Mouse (Mus musculus): ENCODE measurements at regions not wholly inside any gene's neighbourhood (a gene's known extent, or its start where the extent isn't known, plus 50 kb on each side); places are given as distances from the start of the nearest gene placed in this dataset.
A peak's percentile ranks its signal among the peaks of the same experiment; 100 is the strongest.
"Not testable (repeated sequence)": the region's sequence is repeated elsewhere in the genome, so short reads cannot be mapped to it uniquely, and the experiment has no call there.

DNA sequence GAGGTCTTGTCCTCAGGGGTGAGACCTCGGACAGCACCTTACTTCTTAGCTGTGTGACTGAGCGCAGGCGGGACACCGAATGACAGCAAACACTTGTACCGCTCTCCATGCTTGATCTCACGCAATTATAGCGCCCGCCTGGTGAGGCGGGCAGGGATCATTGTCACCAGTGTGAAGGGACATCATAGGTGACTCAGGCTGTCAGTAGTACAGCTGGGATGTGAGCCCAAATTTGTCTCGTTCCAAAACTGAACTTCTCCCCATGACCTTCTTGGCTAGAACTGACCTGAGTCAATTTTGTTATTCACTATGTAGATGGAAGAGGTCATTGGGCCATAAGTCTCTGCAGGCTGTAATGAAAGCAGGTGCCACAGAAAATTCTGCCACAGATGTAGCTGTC lies 104.1 kb upstream of the Rad23b start:
- WGBS = 83% methylated on average over 10 of the region's 10 CpGs
- no peaks in the 10 kb centered on the region for H3K4me1 ChIP-seq (ENCODE audit: insufficient read depth, low read length)
- no peaks in the 10 kb centered on the region for H3K27me3 ChIP-seq (ENCODE audit: insufficient read depth, low read length)
- no peak overlapping the region for H3K9ac ChIP-seq (replicated peaks; ENCODE audit: low read length, poor library complexity, severe bottlenecking)
- ATAC-seq (ENCODE audit: low FRiP score) (no peak), DNase-seq (ENCODE audit: low spot score) (no peak)
- no peak overlapping the region for H3K27ac ChIP-seq (ENCODE audit: low read depth, low read length)
- no peak overlapping the region for H3K4me2 ChIP-seq (ENCODE audit: low read depth, low read length, poor library complexity, severe bottlenecking)
- no peak overlapping the region for H3K4me3 ChIP-seq (ENCODE audit: low read depth, low read length)
- no peaks in the 10 kb centered on the region for H3K9me3 ChIP-seq (ENCODE audit: low read length)
- no peak for TF ChIP-seq CTCF (IDR thresholded peaks at IDR 0.05)
- H3K36me3 ChIP-seq (ENCODE audit: insufficient read depth, low read length) = no peaks in the 10 kb centered on the region

DNA sequence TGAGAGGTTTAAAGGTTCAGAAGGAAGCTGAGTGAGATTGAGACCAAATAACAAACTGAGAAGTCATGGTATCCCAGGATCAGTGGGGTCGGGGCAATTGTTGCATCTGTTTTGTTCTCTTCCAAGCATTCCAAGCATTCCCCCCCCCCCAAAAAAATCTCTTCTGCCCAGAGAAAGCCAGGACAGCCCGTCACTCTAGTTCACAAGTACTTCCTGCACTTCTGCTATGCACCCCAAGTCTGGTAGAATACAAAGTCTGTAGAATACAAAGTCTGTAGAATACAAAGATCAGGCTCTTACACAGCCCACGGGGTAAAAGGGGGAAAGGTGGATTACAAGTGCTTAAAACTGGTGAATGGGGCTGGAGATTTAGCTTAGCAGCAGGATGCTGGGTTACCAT lies 99.5 kb upstream of the Rad23b start:
- DNase-seq (ENCODE audit: low spot score) (no peak), ATAC-seq (ENCODE audit: low FRiP score) (no peak)
- no peaks in the 10 kb centered on the region for H3K27me3 ChIP-seq (ENCODE audit: insufficient read depth, low read length)
- no peak overlapping the region for H3K9ac ChIP-seq (replicated peaks; ENCODE audit: low read length, poor library complexity, severe bottlenecking)
- no peak overlapping the region for H3K27ac ChIP-seq (ENCODE audit: low read depth, low read length)
- no peaks in the 10 kb centered on the region for H3K9me3 ChIP-seq (ENCODE audit: low read length)
- H3K36me3 ChIP-seq (ENCODE audit: insufficient read depth, low read length) = no peaks in the 10 kb centered on the region
- no peak overlapping the region for H3K4me3 ChIP-seq (ENCODE audit: low read depth, low read length)
- TF ChIP-seq CTCF (IDR thresholded peaks at IDR 0.05) = no peak
- WGBS = 22% methylated on average over 3 of the region's 3 CpGs
- no peak overlapping the region for H3K4me2 ChIP-seq (ENCODE audit: low read depth, low read length, poor library complexity, severe bottlenecking)
- H3K4me1 ChIP-seq (ENCODE audit: insufficient read depth, low read length) = no peaks in the 10 kb centered on the region

- TF ChIP-seq CTCF (IDR thresholded peaks at IDR 0.05) = no peak
- Histone ChIP-seq H3K27me3 (ENCODE audit: insufficient read depth, low read length) (no peaks in the 10 kb centered on the region), H3K36me3 (ENCODE audit: insufficient read depth, low read length) (no peaks in the 10 kb centered on the region), H3K4me3 (ENCODE audit: low read depth, low read length) (no peak overlapping the region), H3K4me1 (ENCODE audit: insufficient read depth, low read length) (no peaks in the 10 kb centered on the region), H3K9me3 (ENCODE audit: low read length) (no peaks in the 10 kb centered on the region), H3K27ac (ENCODE audit: low read depth, low read length) (no peak overlapping the region), H3K4me2 (ENCODE audit: low read depth, low read length, poor library complexity, severe bottlenecking) (no peak overlapping the region), H3K9ac (replicated peaks; ENCODE audit: low read length, poor library complexity, severe bottlenecking) (no peak overlapping the region)
- 68% methylated on average over 5 of the region's 5 CpGs for WGBS
- ATAC-seq (ENCODE audit: low FRiP score) = no peak
- no peak for DNase-seq (ENCODE audit: low spot score)
Observed at GRCm38 (mm10) chr4:55251546-55251945, 98.3 kb upstream of the Rad23b start.

- no peak overlapping the region for H3K9ac ChIP-seq (replicated peaks; ENCODE audit: low read length, poor library complexity, severe bottlenecking)
- H3K9me3 ChIP-seq (ENCODE audit: low read length) = no peaks in the 10 kb centered on the region
- WGBS = 64% methylated on average over 8 of the region's 8 CpGs
- H3K4me2 ChIP-seq (ENCODE audit: low read depth, low read length, poor library complexity, severe bottlenecking) = no peak overlapping the region
- ATAC-seq (ENCODE audit: low FRiP score) = no peak
- no peaks in the 10 kb centered on the region for H3K27me3 ChIP-seq (ENCODE audit: insufficient read depth, low read length)
- H3K4me3 ChIP-seq (ENCODE audit: low read depth, low read length) = no peak overlapping the region
- peak; percentile 9 for DNase-seq (ENCODE audit: low spot score)
- TF ChIP-seq CTCF (IDR thresholded peaks at IDR 0.05) = no peak
- no peak overlapping the region for H3K27ac ChIP-seq (ENCODE audit: low read depth, low read length)
- no peaks in the 10 kb centered on the region for H3K4me1 ChIP-seq (ENCODE audit: insufficient read depth, low read length)
- H3K36me3 ChIP-seq (ENCODE audit: insufficient read depth, low read length) = no peaks in the 10 kb centered on the region
Observed at GRCm38 (mm10) chr4:55253769-55254168, 96.1 kb upstream of the Rad23b start.

- 84% methylated on average over 8 of the region's 8 CpGs for WGBS
- no peak for DNase-seq (ENCODE audit: low spot score)
- H3K4me2 ChIP-seq (ENCODE audit: low read depth, low read length, poor library complexity, severe bottlenecking) = no peak overlapping the region
- TF ChIP-seq CTCF (IDR thresholded peaks at IDR 0.05) = no peak
- no peaks in the 10 kb centered on the region for H3K9me3 ChIP-seq (ENCODE audit: low read length)
- no peak overlapping the region for H3K9ac ChIP-seq (replicated peaks; ENCODE audit: low read length, poor library complexity, severe bottlenecking)
- H3K36me3 ChIP-seq (ENCODE audit: insufficient read depth, low read length) = no peaks in the 10 kb centered on the region
- H3K4me1 ChIP-seq (ENCODE audit: insufficient read depth, low read length) = no peaks in the 10 kb centered on the region
- no peak overlapping the region for H3K27ac ChIP-seq (ENCODE audit: low read depth, low read length)
- no peak for ATAC-seq (ENCODE audit: low FRiP score)
- H3K27me3 ChIP-seq (ENCODE audit: insufficient read depth, low read length) = no peaks in the 10 kb centered on the region
- H3K4me3 ChIP-seq (ENCODE audit: low read depth, low read length) = no peak overlapping the region
Observed at GRCm38 (mm10) chr4:55271965-55272630, 77.7 kb upstream of the Rad23b start.

DNA sequence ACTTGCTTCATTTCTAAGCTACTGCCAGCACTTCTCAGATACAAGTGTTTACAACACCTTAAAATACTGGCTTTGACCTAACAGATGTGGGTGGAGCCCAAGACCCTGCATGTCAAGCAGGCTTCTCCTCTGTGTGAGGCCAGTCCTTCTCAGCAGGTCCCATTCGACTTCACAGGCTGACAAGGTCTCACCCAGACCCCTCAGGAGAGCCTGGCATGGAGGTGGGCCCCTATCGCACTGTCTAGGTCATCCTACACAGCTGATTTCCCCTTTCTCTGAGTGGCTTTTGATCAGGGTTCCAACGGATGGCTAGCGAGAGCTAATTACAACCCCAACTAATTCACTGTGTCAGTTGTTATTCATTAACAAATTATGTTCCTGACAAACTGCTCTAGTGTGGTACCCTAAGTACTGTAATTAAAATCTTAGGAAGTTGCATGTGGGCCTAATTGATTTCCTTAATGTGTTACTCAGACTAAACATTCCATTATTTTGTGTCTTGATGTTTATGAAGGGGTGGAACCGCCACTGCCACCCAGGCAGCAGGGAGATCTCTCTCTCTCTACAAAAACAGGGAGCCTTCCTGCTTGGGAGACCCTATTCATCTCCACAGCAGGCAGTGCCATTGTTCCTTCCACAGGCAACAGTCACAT lies 73.4 kb upstream of the Rad23b start:
- H3K27ac ChIP-seq (ENCODE audit: low read depth, low read length) = no peak overlapping the region
- no peak overlapping the region for H3K9ac ChIP-seq (replicated peaks; ENCODE audit: low read length, poor library complexity, severe bottlenecking)
- DNase-seq (ENCODE audit: low spot score) = no peak
- ATAC-seq (ENCODE audit: low FRiP score) = no peak
- TF ChIP-seq CTCF (IDR thresholded peaks at IDR 0.05) = no peak
- WGBS = 26% methylated on average over 5 of the region's 5 CpGs
- H3K4me3 ChIP-seq (ENCODE audit: low read depth, low read length) = no peak overlapping the region
- no peaks in the 10 kb centered on the region for H3K4me1 ChIP-seq (ENCODE audit: insufficient read depth, low read length)
- no peaks in the 10 kb centered on the region for H3K36me3 ChIP-seq (ENCODE audit: insufficient read depth, low read length)
- no peaks in the 10 kb centered on the region for H3K27me3 ChIP-seq (ENCODE audit: insufficient read depth, low read length)
- H3K9me3 ChIP-seq (ENCODE audit: low read length) = no peaks in the 10 kb centered on the region
- H3K4me2 ChIP-seq (ENCODE audit: low read depth, low read length, poor library complexity, severe bottlenecking) = no peak overlapping the region

DNA sequence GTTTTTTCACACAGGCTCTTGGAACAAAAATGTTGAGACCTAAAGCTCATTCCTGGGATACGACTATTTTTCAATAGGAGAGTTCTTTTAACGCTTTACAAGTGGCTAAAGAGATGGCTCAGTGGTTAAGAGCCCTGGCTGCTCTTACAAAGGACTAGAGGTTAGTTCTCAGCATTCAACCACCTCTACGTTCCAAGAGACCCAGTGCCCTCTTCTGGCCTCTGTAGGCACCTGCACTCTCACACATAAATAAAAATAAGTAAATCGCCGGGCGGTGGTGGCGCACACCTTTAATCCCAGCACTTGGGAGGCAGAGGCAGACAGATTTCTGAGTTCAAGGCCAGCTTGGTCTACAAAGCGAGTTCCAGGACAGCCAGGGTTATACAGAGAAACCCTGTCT lies 70.5 kb upstream of the Rad23b start:
- H3K36me3 ChIP-seq (ENCODE audit: insufficient read depth, low read length); H3K9me3 ChIP-seq (ENCODE audit: low read length); H3K27ac ChIP-seq (ENCODE audit: low read depth, low read length); DNase-seq (ENCODE audit: low spot score); H3K4me2 ChIP-seq (ENCODE audit: low read depth, low read length, poor library complexity, severe bottlenecking); H3K4me3 ChIP-seq (ENCODE audit: low read depth, low read length); ATAC-seq (ENCODE audit: low FRiP score); H3K4me1 ChIP-seq (ENCODE audit: insufficient read depth, low read length); H3K9ac ChIP-seq (replicated peaks; ENCODE audit: low read length, poor library complexity, severe bottlenecking); H3K27me3 ChIP-seq (ENCODE audit: insufficient read depth, low read length): not testable (repeated sequence)
- WGBS = 88% methylated on average over 8 of the region's 8 CpGs

All from midbrain, postnatal 0 days (tissue).